Mouse (Mus musculus): ENCODE results near the gene Exoc4.

The Exoc4 gene

DNA sequence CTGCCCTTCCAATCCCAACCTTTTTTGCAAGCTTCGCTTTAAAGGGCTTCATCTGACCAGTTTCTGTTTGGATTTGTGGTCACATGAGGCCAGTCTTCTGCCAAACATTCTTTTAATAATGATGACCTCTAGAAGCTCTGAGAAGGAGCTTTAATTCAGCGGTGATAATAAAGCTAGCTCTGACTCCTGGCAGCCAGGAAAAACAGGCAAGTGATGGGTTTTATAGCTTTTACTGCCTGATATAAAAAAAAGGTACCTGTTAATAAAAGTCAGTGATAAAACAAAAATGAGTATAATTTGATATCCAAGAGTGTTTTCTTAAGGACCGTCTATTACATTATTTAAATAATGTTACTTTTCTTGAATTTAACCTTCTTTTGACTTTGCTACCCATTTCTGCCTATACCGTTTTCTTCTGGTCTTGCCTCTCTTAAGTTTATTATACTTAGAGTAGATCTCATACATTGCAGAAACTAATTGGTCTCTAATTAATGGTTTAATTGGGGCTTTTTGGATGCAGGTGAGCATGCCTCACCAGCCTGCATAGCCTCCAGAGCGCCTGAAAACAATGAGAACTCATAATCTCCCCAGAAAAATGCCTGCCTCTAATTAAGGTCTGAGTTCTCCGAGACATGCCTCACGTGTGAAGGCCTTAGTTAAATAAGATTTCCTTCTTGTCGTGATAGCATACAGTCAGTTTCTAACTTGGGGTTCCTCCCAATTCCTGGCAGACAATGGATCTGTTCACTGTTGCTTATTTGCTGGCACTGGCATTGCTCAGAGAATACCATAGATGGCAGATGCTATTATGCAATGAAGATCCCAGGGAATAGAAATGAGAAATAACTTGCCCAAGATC, 681.4 kb downstream of the Exoc4 start:
- in situ Hi-C loops (cut with MboI): no loop called here

DNA sequence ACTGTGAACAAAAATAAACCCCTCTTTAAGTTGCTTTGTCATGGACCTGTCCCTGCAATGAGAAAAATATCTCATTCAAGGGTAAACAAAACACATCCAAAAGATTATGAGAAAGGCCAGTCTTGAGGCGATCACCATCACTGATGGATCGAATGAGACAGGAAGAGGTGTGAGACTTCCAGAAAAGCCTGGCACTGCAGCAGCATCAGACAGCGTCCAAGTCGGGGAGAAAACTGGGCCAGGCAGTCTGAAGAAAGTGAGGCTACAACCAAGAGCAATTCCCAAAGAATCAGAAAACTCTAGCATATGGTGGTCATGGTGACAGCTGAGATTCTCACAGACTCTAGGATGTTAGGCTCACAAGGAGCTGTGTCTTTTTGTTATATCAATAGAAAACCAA, 689.0 kb downstream of the Exoc4 start:
- in situ Hi-C loops (cut with MboI): no loop called here

DNA sequence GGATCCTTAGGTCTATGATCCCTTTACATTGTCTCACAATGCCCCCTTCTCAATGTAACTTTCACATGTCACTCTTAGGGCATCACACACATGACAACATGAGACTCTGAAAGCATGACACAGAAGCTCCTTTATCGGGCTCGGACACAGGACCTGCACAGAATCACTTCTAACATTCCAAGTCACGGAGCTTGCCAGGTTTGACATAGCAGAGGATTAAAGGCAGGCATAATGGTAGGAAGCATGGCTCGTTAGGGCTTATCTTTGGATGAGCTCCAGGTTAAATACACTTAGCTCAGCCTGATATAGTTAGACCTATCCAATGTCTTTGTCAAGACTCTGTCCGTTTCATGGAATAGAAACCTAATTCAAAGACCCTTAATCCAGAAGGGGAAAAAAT, 690.3 kb downstream of the Exoc4 start:
- in situ Hi-C loops (cut with MboI): no loop called here

DNA sequence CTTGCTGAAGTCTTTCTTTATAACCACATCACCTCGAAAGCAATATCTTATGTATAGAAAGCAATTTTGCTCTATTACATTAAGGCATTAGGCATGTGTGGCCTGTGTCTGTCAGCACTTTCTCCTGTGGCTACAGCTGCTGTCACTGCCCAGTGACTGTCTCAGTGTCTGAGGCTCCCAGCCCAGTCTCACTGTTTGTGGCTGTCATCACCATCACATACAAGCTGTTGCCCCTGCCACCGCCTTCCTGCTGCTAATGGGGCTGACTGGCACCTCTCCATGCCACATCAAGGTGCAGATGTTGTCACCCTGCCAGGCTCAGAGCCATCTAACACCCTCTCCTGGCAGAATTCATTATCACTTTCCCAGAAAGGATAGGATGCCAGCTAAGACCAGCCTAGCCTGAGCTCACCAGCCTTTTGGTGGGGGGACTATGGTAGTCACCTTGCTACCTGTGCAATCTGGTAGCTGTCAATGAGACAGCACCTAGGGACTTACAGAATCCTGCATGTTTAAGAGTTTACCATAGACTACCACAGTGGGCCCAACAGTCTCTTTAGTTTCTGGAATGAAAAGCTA, 698.1 kb downstream of the Exoc4 start:
- in situ Hi-C loops (cut with MboI): no loop called here

DNA sequence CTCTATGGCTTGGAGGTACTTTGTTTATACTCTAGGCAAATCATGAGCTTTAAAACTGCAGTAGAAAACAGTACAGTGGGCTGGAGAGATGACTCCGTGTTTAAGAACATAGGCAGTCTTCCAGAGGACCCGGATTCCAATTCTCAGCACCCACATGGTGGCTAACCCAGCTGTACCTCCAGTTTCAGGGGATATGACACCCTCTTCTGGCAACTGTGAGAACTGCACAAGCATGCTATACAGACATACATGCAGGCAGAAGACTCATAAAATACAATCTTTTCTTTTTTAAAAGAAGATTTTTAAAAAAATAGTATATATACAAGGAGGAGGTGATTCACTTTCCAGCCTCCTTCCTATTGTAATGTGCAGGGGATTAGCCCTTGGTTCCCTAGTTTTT, 701.2 kb downstream of the Exoc4 start:
- in situ Hi-C loops (cut with MboI): no loop called here

DNA sequence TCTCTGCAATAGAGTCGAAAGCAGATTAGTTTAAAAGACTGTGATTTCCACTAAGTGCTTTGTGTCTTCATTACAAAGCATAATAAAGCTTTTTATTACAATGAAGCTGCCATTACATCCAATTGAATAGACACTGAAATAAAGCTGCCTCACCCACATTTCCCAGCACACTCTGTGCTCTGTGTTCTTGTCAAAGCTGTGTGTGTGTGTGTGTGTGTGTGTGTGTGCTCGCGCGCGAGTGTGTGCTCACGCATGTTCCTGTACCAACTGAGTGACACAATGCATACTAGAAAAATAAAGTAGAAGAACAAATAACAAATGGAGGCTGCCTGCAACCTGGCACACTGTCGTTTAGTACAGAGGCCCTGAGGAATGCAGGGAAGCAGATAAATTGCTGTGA, 706.6 kb downstream of the Exoc4 start:
- in situ Hi-C loops (cut with MboI): no loop called here

DNA sequence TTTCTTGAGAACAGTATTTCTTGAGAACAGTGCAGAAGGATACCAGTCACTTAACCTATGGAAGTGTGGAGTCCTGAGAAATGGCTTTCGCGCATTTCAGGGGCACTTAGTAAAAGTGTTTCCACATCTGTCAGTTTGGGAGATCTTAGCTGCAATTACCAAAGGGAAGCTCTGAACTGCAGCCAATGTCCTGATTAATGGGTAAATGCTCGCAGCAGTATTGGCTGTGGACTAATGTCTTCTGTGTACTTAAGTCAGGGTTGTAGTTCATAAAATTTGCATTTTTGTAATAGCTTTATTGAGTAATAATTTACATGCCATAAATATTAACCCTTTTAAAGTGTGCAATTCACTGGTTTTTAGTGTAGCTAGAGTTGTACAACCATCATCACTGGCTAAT, 709.4 kb downstream of the Exoc4 start:
- in situ Hi-C loops (cut with MboI): no loop called here

DNA sequence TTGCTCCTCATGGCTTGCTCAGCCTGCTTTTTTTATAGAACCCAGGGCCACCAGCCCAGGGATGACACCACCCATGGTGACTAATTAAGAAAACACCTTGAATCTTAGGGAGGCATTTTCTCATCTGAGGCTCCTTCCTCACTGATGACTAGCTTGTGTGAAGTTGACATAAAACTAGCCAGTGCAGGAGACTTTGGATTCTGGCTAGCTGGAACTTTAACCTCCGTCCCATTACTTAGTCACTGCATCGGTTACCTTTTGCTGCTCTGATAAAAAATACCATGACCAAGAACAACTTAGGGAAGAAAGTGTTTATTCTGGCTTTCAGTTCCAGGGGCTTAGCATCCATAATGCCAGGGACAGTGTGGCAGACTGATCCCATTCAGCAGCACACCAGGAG, 711.9 kb downstream of the Exoc4 start:
- in situ Hi-C loops (cut with MboI): no loop called here

DNA sequence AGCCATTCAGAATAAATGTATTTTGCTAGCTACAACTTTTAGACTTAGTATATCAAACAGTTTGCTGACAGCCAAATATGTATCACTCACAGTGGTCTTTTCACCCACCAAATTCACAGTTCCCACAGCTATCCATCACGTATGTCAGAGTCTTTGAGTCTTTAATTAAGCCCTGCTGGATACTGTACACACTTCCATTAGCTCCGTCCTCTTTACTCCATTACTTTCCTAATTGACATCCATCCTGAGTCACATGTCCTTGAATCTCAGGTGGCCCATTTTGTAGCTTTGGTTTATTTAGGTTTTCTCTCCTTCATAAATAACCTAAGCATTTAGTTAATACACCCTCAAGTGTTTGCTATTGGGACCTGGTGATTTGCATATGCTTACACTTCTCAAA, 714.2 kb downstream of the Exoc4 start:
- in situ Hi-C loops (cut with MboI): no loop called here

DNA sequence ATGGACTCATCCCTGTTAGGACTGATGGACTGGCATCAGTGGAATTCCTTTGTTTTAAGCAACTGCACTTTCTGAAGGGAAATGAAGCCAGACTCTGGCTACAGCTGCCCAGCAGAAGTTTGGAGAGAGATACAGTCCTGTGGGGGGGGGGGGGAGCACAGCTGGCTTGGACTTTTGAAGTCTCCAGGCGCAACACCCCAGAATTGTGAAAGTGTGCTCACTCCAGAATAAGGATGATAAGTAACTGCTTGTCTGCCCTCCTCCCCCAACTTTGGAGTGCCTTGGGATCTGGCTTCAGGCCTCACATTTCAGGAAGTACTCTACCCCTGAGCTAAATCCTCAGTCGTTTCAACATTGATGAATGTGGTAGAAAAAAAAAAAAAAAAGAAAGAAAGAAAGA, 716.7 kb downstream of the Exoc4 start:
- in situ Hi-C loops (cut with MboI): no loop called here

DNA sequence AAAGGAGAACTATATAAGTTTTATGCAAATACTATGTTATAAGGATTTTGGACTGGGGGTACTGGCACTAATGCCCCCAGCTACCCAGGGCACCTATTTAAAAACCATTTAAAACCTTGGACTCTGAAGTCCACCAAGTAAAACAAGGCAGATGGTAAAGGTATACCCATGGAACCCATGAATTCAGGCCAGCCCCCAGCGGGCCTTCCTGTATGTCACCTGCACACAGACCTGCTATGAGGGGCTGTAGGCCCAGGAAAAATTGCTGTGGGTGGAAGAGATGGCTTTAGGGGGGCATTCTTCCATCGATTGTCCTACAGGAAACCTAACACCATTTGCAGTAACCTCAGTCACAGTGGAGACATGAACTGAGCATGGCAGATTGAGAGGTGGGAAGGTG, 719.9 kb downstream of the Exoc4 start:
- in situ Hi-C loops (cut with MboI): no loop called here

DNA sequence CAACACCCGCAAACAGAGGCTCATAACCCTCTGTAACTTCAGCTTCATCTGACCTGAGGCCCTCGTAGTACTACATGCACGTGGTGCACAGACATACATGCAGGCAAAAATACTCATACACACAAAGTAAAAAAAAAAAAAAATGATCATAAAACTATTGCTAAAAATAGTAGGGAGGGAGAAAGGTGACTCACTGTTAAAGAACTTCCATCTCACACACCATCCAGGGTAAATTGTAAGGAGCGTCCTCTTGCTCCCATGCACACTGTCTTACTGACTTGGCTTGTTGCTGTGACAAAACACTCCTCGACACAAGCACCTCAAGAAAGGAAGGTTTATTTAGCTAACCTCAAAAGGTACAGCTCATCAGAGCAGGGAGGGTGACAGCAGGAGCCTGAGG, 723.9 kb downstream of the Exoc4 start:
- in situ Hi-C loops (cut with MboI): no loop called here

DNA sequence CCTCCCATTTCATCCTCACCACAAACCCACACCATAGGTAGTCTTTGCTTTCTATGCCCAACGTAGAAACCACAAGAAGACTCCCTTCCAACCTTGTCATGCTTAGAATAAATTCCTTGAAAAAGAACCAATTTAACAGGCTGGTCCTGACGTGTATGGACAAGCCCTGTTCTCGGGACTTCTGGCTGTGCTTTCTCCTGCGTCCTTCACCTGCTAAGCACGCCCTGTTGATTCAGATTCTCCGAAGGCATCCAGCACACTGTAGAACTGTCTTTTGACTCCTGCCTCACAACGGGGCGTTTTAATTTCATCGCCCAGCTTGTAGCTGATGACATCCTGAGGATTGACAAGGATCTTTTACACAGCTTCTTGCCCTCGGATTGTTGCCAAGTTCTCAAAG, 727.7 kb downstream of the Exoc4 start:
- in situ Hi-C loops (cut with MboI): no loop called here

DNA sequence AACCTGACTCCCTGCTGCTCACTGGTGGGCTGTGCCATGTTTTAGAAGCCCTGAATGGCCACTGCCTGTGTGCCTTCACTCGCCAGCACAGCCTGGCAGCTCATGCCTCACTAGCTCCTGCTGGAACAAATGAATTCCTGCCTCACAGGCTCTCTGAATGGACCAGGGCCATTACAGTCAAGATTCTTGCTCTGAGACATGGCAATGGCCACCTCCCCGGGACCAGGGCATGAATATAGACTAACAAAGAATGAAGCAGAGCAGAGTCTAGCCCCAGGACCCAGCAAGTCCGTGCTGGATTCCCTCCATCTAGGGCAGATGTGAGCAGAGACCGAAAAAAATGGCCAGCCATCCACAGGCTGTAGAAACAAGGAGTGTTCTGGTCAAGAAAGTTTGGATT, 728.6 kb downstream of the Exoc4 start:
- in situ Hi-C loops (cut with MboI): no loop called here

DNA sequence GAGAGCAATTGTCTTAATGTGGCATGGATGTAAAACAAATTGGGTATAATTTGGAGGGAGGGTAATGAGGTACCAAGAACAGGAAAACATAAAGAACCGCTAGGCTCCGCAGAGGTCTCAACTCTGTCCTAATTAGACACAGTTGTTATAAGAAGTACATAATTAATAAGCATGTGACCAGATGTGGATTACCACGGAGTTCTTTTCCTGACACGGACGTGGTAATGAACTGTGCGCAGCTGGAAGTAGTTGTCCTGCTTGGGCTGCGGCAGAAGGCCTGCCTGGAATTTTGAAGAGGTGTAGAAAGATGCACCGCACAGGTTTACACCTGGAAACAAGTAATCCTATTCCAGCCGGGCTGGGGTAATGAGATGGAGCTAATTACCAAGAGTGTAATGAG, 729.0 kb downstream of the Exoc4 start:
- in situ Hi-C loops (cut with MboI): no loop called here

DNA sequence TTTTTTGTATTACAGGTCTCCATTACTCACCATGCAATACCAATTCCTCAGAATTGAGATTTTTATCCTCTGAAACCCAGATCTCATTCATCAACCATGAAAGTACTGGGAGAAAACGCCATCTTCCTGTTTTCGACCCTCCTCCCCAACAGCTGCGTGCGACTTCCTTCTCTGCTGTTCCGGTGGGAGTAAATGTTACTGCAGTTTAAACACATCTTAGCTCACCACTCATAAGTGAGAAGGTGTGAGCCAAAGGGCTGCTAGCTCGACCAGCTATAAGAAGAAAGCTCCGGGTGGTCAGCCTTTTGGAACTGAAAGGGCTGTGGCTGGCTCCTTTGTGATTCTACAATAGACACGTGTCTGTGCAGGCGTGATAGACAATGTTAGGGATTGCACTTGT, 733.8 kb downstream of the Exoc4 start:
- in situ Hi-C loops (cut with MboI): no loop called here

DNA sequence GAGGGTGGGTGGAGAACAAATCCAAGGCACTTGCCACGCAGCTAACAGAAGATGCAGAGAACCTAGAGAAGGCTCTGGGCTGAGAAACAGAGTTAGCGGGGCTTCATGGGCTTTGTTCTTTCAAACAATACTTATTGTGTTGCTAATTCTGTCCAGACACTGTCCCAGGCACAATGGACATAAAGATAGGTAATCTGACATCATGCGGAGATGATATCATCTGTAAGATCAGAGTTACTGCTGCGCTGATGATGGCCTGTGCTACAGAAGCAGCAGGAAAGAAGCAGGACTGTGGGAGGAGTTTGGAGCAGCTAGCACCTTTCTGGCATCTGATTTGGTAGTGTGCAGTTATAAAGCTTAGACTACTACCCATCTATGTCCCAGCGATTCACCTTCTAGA, 738.2 kb downstream of the Exoc4 start:
- in situ Hi-C loops (cut with MboI): no loop called here

DNA sequence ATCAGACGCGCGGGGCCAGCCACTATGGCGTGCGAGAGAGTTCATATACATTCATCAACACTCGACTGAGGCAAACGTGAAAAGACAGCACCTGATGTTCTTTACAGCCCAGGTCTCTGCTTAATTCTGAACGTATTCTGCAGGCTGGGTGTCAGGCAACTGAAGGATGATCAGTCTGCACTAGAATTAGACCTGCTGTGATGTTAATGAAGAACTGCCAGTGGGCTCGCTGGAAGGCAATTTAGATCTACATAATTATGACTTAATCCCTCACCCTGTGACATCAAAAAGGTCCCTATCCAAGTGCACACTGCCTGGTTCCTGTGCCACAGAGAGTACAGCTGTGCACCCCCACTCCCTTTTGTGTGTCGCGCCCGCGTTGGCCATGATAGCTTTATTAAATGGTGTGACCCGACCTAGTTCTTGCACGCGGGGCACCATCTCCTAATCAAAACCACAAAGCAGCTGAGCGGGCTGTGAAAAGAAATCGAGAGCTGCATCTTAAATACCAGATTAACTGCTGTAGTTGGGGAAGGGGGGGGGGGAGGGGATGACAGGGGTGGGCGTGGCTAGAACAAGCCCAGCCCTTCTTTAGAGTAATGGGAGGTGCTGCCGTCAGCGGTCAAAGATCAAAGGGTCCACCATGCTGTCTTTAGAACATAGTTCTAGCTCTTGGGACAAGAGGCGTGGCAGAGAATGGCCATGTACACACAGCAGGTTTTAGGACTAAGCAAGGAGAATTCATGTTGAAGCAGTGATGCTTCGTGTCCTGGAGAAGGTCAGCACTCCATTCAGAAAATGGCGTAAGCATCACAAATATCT, 743.5 kb downstream of the Exoc4 start:
- in situ Hi-C loops (cut with MboI): no loop called here

DNA sequence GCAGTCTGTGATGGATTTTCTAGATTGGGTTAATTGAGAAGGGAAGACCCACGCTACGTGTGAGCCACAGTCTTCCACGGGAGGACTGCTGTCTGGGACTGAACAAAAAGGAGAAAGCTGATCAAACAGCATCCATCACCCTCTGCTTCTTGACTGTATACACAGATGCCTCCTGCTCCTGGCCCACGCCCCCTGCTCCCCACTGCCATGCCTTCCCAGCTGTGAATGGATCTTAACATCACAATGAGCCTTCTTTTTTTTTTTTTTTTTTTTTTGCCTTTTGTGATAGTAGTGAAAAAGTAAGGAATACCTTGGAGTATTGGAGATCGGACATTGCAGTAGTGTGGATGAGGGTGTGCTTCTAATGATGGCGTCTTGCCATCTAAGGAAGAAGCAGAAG, 745.0 kb downstream of the Exoc4 start:
- in situ Hi-C loops (cut with MboI): no loop called here

DNA sequence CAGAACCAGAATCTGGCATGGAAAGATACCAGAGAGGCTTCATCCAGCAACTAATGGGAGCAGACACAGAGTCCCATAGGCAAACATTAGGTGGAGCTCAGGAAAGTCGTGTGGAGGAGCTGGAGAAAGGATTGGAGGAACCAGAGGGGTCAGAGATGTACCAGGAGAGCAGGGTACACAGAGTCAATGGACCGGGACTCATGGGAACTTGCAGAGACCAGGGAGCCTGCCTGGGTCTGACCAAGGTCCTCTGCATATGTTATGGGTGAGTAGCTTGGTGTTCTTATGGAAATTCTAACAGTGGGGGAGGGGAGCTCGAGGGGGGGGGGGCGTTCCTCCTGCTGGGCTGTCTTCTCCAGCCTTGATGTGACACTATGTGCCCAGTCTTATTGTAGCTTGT, 749.7 kb downstream of the Exoc4 start:
- in situ Hi-C loops (cut with MboI): no loop called here

DNA sequence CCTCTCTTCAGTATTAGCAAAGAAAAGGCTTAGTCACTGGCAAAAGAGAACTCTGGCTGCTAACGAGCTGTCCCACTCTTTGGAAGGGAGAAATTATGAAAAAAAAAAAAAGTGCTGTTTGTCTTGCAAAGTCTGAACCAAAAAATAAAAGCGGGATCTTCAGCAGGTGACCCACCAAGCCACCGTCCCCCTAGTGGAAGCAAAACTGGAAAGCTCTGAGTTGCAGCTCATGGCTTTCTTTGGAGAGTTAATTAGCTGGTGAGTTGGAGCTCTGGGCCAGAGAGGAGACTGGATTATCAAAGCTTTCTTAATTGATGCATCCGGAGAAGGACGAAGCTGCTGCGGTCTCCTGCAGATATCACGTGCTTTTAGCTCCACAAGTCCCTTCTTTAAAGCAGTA, 750.6 kb downstream of the Exoc4 start:
- in situ Hi-C loops (cut with MboI): no loop called here

DNA sequence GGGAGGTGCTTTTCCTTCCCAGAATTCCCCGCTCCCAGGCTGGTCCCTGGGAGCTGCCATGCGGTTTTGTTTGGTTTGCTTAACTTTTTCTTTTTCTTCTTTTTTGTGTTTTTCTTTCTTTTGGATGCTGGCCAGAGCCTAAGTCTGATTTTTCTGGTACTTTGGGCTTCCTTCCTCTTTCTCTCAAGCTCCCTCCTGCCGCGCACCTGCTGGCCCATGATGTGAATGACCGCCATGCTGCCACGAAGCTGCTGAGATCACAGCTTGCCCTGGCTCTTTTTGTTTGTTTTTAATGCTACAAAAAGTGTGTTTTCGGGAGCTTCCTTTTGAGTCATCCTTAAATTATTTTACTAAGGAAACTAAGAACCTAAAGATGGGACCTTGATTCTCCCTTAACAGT, 751.8 kb downstream of the Exoc4 start:
- in situ Hi-C loops (cut with MboI): no loop called here

DNA sequence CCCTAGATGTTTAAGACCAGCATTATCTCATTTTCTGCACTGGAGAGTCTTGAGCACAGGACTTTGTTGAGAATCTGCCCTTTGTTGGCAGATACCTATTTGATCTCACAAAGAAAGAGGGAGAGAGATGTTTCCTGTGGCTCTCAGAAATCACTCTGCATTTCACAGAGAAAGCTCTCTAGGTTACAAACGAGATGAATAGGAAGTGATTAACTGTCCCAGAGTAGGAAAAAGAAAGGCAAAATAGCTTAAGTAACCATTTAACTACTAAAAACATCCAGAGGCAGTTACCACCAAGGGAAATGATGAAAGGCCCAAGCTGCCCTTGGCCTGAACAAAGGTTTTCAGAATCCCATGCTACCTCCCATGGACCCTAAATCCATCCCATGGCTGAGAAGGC, 754.1 kb downstream of the Exoc4 start:
- in situ Hi-C loops (cut with MboI): no loop called here

Data from mature B cell (primary cell).